Mouse (Mus musculus) lung, embryonic 14.5 days (tissue): Measurements from ENCODE around the gene Rab13. TPM values are rescaled to one million over a fixed set of nuclear protein-coding genes. Genes with fewer than 3 reads are reported as not detected.
A peak's percentile ranks its signal among the peaks of the same experiment; 100 is the strongest.

Experiments used
- ATAC-seq: fragments of 200-750 bp; cut with Nextera tagmentation; 2 replicates; pipeline ENCODE4 v1.8.0; 2017; ENCODE audit warnings: mild to moderate bottlenecking, moderate TSS enrichment, moderate library complexity; ENCODE audit not compliant: insufficient read depth
- DNase-seq: peaks from one replicate; pipeline ENCODE4 v3.0.0-alpha.2; 2015
- H3K27ac ChIP-seq: fragments of 300-500 bp; sonication (generic); 2 replicates; pipeline ENCODE4 v1.5.1; 2014; ENCODE audit warnings: low read depth, mild to moderate bottlenecking, moderate library complexity
- H3K27me3 ChIP-seq: fragments of 300-500 bp; sonication (generic); 2 replicates; pipeline ENCODE4 v1.6.1; 2014; ENCODE audit warnings: low read length, control low read depth; ENCODE audit not compliant: insufficient read depth
- H3K36me3 ChIP-seq: fragments of 300-500 bp; sonication (generic); 2 replicates; pipeline ENCODE4 v1.6.1; 2014; ENCODE audit warnings: control low read depth; ENCODE audit not compliant: insufficient read depth
- H3K4me1 ChIP-seq: fragments of 300-500 bp; sonication (generic); 2 replicates; pipeline ENCODE4 v1.6.1; 2014; ENCODE audit warnings: antibody characterized with exemption, control low read depth; ENCODE audit not compliant: insufficient read depth
- H3K4me2 ChIP-seq: fragments of 300-500 bp; sonication (generic); 2 replicates; pipeline ENCODE4 v1.6.1; 2014; ENCODE audit warnings: mild to moderate bottlenecking
- H3K4me3 ChIP-seq: fragments of 300-500 bp; sonication (generic); 2 replicates; pipeline ENCODE4 v1.5.1; 2014; ENCODE audit warnings: low read depth, low read length
- H3K9ac ChIP-seq: fragments of 300-500 bp; sonication (generic); 2 replicates; pipeline ENCODE4 v1.6.1; 2014
- H3K9me3 ChIP-seq: fragments of 300-500 bp; sonication (generic); 2 replicates; pipeline ENCODE4 v1.6.1; 2016; ENCODE audit warnings: low read depth, low read length, control low read depth
- CTCF ChIP-seq: IDR thresholded peaks from 2 replicates; pipeline ENCODE4 v1.5.1; 2016; ENCODE audit warnings: antibody characterized with exemption, low read depth
- WGBS: fragments of 180-500 bp; shearing (Covaris S2); extraction: QIAGEN DNeasy Blood & Tissue Kit; methylation state at CpG from one replicate; pipeline ENCODE4 v1.1.7; 2014; 5-methylcytosine and 5-hydroxymethylcytosine counted together
- polyA plus RNA-seq: library from polyadenylated mRNA; unstranded; fragments of >200 nt; fragmentation: Nextera tagmentation; extraction: Ambion mirVana; gene quantifications from 2 replicates; pipeline ENCODE4 v1.2.1, GENCODE M21; 2014

Rab13 gene
- polyA plus RNA-seq, 1 experiment from 2014 or later: 19.3 TPM

GRCm38 (mm10) chr3:90263121-90263771, 49.8 kb downstream of the Rab13 start:
- Histone ChIP-seq H3K27ac (no peak overlapping the region), H3K4me1 (peaks cover 5% of the 10 kb centered on the region; the same call in 1 of the 2 replicates), H3K36me3 (peaks cover 61% of the 10 kb centered on the region), H3K27me3 (no peaks in the 10 kb centered on the region), H3K4me2 (no peak overlapping the region), H3K4me3 (no peak overlapping the region), H3K9me3 (no peaks in the 10 kb centered on the region), H3K9ac (no peak overlapping the region)
- DNase-seq (no peak), ATAC-seq (no peak)
- TF ChIP-seq CTCF: no peak
- 95% methylated on average over 5 of the region's 5 CpGs for WGBS

GRCm38 (mm10) chr3:90264687-90265033, 51.2 kb downstream of the Rab13 start:
- H3K9ac ChIP-seq: peak overlapping the region; percentile 91
- H3K4me3 ChIP-seq: peak overlapping the region; percentile 80
- no peak for TF ChIP-seq CTCF
- ATAC-seq (no peak), DNase-seq (no peak)
- H3K36me3 ChIP-seq: peaks cover 47% of the 10 kb centered on the region
- peak overlapping the region; percentile 73 for H3K4me2 ChIP-seq
- no peaks in the 10 kb centered on the region for H3K27me3 ChIP-seq
- WGBS: 30% methylated on average over 10 of the region's 10 CpGs
- H3K27ac ChIP-seq: peak overlapping the region; percentile 98
- H3K9me3 ChIP-seq: no peaks in the 10 kb centered on the region
- peaks cover 5% of the 10 kb centered on the region; the same call in 1 of the 2 replicates for H3K4me1 ChIP-seq

GRCm38 (mm10) chr3:90265034-90265931, 51.8 kb downstream of the Rab13 start, which contains the start of gene Dennd4b:
Gene Dennd4b (plus strand): TSS chr3:90265185.
- ATAC-seq: peak; percentile 94
- Histone ChIP-seq H3K4me2 (peak within 1 kb of the TSS; percentile 73), H3K4me1 (peaks cover 5% of the 10 kb centered on the region; the same call in 1 of the 2 replicates), H3K27ac (peak within 1 kb of the TSS; percentile 98), H3K9ac (peak within 1 kb of the TSS; percentile 91), H3K27me3 (no peaks in the 10 kb centered on the region), H3K4me3 (peak within 1 kb of the TSS; percentile 80), H3K36me3 (peaks cover 44% of the 10 kb centered on the region), H3K9me3 (no peaks in the 10 kb centered on the region)
- peak; percentile 89 for DNase-seq
- WGBS: under 1% methylated on average over 82 of the region's 87 CpGs
- peak; percentile 91 for TF ChIP-seq CTCF

- DNase-seq (peak; percentile 31), ATAC-seq (peak; percentile 61; the same call in 1 of the 2 replicates)
- Histone ChIP-seq H3K9me3 (no peaks in the 10 kb centered on the region), H3K4me2 (peak overlapping the region; percentile 73), H3K4me1 (peaks cover 5% of the 10 kb centered on the region; the same call in 1 of the 2 replicates), H3K9ac (peak overlapping the region; percentile 91), H3K27me3 (no peaks in the 10 kb centered on the region), H3K4me3 (peak overlapping the region; percentile 80), H3K36me3 (peaks cover 41% of the 10 kb centered on the region), H3K27ac (peak overlapping the region; percentile 98)
- no peak for TF ChIP-seq CTCF
- 22% methylated on average over 16 of the region's 16 CpGs for whole genome bisulfite sequencing
Measured at GRCm38 (mm10) chr3:90265932-90266741, 52.6 kb downstream of the Rab13 start.

- Histone ChIP-seq H3K4me2 (peak overlapping the region; percentile 73), H3K4me3 (peak overlapping the region; percentile 80; the same call in 1 of the 2 replicates)
Measured at GRCm38 (mm10) chr3:90266901-90267775, 53.6 kb downstream of the Rab13 start.

GRCm38 (mm10) chr3:90268190-90268589, 54.7 kb downstream of the Rab13 start:
- ATAC-seq (no peak), DNase-seq (no peak)
- WGBS: 96% methylated on average over 11 of the region's 11 CpGs
- H3K4me3 ChIP-seq: no peak overlapping the region
- H3K27ac ChIP-seq: no peak overlapping the region
- peaks cover 5% of the 10 kb centered on the region; the same call in 1 of the 2 replicates for H3K4me1 ChIP-seq
- no peaks in the 10 kb centered on the region for H3K27me3 ChIP-seq
- H3K9ac ChIP-seq: no peak overlapping the region
- H3K36me3 ChIP-seq: peaks cover 33% of the 10 kb centered on the region
- H3K9me3 ChIP-seq: no peaks in the 10 kb centered on the region
- no peak overlapping the region for H3K4me2 ChIP-seq
- TF ChIP-seq CTCF: no peak

More at GRCm38 (mm10) chr3:90266901-90267775, 53.6 kb downstream of the Rab13 start:
- WGBS: 88% methylated on average over 20 of the region's 20 CpGs
- Histone ChIP-seq H3K9ac (peak overlapping the region; percentile 91; the same call in 1 of the 2 replicates), H3K36me3 (peaks cover 33% of the 10 kb centered on the region), H3K4me1 (peaks cover 5% of the 10 kb centered on the region; the same call in 1 of the 2 replicates), H3K27ac (peak overlapping the region; percentile 98), H3K27me3 (no peaks in the 10 kb centered on the region), H3K9me3 (no peaks in the 10 kb centered on the region)
- DNase-seq (no peak), ATAC-seq (no peak)
- TF ChIP-seq CTCF: no peak
